Mouse (Mus musculus): ENCODE data around the gene Sgip1. TPM values are rescaled to one million over a fixed set of nuclear protein-coding genes. Genes with fewer than 3 reads are reported as not detected.
A peak's percentile ranks its signal among the peaks of the same experiment; 100 is the strongest.

Gene Sgip1
- total RNA-seq, 2 experiments from 2014 or later: 4.2 to 5.3 TPM

DNA sequence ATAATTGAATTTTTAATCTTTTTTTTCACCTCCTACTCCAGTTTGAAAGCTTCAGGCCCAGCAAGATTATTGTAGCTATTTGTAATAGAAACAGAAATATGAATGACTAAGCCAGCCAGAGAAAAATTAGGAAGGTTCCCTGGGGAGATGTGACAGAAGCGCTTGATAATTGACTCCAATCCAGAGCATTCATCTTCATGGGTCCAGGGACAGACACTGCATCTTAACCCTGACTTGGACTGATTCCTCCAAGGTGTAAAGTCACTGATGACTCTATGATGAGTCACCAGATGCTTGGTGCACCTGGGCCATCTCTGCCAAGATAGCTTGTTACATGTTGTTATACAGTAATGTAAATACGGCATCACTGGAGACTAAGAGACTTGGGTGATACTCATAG, 92.6 kb downstream of the Sgip1 start:
- ATAC-seq (replicated peaks; ENCODE audit: poor library complexity): no peak

DNA sequence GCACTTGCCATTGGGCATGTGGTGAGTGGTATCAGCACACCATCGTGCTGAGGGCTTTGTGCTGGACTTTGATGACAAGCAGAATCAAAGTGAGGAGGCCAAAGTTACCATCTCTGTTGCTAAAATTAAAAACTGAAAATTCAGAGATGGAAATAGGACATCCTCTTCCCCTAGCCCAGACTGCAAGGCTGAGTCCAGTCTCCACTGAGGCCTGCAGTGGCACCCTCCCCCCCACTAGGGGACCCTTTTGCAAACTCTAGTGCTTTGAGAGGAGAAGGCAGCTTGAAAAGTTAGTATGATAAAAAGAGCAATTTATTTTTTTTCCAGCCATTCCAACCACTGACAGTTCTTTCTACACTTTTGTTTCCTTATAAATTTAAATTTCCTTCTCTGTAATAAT, 93.6 kb downstream of the Sgip1 start:
- ATAC-seq (replicated peaks; ENCODE audit: poor library complexity): no peak

DNA sequence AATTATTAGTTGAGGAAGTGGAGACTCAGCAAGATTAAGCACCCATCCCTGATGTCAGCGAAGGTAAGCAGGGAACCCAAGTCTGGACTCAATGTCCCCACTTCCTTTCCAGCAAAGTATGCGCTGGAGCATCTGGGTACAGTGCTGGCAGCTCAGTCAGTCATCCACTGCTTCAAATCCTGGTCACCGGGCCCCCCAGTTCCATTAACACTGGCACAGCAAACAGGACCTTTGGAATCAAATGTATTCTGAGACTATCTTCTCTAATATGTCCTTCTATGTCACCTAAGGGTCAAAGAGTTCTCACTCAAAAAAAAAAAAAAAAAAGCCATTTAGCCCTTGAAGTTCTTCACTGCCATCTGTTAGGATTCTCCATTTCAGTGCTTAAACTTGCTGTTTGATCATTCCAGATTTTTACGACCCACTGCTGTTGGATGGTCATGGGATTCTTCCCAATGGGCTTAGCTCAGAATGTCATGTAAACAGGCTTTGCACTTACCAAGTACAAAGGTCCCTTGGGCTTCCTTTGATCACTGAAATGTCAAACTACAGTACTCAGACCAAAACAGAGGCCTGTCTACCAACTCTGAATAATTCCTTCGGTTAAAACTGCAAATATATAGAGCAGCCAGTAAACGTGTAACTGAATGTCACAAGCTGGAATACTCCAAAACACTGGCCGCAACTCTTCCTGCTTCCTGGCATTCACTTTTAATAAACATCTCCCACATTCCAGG, 99.1 kb downstream of the Sgip1 start:
- no peak for ATAC-seq (replicated peaks; ENCODE audit: poor library complexity)

DNA sequence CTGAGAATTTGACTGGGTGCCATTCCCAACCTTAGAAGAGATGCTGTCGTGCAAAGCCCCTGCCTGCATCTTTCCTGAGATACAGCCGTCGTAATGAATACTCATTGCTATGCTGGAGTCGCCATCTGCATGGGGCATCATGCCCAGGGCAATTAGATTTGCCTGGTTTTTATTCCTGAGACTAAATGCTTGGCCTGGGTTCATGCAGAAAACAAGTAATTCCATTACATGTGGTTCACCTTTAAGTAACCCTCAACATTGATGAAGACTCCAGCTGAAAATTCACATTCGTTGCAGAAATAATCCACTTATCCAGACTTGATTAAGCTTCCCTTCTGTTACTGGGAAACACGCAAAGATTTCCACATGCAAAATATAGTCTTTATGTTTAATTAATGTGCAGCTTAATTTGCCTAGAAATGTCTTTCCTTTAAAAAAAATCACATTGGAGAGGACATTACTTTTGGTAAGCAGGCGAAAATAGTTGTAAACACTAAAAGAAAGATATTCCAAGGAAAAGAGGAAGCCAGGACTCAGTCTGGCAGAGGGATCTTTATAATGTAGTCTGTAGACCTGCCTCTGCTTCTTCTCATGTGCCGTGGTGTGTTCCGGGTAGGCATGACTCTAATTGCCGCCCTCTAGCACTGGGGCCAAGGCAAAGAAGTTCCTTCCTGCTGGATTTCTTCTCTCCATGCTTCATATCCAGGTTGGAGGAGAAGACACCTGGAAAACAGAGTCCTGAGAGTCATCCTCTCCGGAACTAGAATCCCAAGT, 100.0 kb downstream of the Sgip1 start:
- ATAC-seq (replicated peaks; ENCODE audit: poor library complexity): no peak

DNA sequence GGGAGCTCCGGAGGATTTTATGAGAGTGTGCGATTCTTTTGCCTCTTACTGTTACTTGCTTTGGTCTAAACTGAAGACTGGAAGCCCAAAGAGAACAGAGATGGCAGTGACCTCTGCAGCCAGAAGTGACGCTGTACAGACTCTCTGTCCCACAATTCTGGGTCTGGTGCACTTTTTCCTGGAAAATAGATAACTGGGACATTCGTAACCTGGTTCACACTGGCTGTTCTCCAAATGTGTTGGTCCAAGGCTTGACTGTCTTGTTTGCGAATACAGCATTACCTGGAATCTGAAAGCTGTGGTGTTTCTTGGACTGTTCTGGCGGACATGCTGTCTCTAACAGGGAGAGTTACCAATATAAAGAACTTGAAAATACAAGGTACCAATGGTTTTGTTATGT, 109.4 kb downstream of the Sgip1 start:
- no peak for ATAC-seq (replicated peaks; ENCODE audit: poor library complexity)

DNA sequence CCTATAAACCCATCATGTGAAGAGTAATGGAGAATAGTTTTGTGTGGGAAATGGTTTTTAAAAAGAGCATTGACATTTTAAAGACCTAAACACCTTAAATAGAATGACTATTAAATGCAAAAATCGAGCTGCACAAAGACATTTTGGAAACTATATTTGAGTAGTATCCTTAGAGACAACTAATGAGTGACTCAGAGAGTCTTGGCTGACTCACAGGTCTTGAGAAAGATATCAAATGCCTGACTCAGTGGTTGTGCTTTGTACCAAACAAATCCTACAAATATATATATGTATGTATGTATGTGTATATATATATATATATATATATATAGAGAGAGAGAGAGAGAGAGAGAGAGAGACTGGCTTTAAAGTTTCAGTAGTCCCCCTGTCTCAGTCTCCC, 110.1 kb downstream of the Sgip1 start:
- no peak for ATAC-seq (replicated peaks; ENCODE audit: poor library complexity)

DNA sequence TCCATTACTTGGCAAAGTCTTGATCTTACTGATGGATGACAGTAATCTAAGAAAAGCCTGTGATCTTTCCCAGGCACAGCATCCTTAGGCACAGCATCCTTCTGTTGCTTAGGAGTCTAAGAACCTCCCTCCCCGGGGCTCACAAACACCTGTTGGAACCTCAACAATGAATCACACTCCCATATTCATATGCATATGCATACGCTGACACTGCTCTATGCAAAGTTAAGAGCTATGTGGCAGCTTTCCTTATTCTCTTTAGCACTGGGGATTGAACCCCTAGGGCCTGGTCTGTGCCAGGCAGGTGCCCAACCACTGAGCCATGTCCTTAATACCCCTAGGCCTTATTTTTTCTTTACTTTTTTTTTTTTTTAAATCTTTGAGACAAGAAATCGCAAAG, 111.2 kb downstream of the Sgip1 start:
- ATAC-seq (replicated peaks; ENCODE audit: poor library complexity): no peak

DNA sequence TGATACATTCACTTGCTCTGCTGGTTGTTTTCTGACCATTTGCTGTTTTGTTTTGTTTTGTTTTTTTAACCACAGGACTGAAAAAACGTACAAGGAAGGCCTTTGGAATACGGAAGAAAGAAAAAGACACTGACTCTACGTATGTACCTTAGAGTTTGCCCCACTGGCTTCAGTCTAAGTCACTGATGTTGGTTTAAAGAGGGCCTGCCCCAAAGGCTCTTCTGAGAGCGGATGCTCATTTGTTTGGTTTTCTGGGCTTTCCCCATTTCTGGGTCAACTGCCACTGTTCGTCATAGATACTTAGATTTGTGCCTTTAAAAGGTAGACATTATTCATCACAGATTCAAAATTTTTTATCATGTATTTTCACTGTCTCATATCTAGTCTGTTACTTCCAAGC, 111.7 kb downstream of the Sgip1 start:
- no peak for ATAC-seq (replicated peaks; ENCODE audit: poor library complexity)

DNA sequence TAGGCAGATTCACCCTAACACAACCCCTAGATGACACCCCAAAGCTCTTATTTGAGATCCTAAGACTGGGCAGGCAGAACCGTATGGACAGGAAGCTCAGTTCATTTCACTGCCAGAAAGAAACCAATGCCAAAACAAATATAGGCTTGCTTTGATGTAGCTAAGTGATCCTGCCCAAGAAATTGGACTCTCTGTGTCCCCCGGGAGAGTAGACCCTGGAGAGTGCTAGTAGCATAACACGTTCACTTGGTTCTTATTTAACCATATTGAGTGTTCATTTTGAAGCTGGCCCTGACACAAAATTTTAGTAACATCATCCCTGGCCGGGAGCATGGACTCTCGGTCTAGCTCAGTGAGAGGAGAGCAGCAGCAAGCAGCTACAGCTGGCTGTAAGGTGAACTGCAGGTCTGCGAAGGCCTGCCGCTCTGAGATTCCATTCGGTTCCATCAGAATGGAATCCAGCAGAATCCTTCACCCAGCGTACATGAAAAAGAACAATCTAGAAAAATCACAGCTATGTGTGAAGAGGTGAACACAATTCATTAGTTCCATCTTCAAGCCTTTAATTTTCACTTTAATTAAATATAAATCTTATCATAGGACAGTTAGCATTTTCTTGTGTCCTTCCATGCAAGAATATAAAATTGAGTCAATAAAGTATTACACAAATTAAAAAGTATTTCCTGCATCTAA, 112.4 kb downstream of the Sgip1 start:
- no peak for ATAC-seq (replicated peaks; ENCODE audit: poor library complexity)

DNA sequence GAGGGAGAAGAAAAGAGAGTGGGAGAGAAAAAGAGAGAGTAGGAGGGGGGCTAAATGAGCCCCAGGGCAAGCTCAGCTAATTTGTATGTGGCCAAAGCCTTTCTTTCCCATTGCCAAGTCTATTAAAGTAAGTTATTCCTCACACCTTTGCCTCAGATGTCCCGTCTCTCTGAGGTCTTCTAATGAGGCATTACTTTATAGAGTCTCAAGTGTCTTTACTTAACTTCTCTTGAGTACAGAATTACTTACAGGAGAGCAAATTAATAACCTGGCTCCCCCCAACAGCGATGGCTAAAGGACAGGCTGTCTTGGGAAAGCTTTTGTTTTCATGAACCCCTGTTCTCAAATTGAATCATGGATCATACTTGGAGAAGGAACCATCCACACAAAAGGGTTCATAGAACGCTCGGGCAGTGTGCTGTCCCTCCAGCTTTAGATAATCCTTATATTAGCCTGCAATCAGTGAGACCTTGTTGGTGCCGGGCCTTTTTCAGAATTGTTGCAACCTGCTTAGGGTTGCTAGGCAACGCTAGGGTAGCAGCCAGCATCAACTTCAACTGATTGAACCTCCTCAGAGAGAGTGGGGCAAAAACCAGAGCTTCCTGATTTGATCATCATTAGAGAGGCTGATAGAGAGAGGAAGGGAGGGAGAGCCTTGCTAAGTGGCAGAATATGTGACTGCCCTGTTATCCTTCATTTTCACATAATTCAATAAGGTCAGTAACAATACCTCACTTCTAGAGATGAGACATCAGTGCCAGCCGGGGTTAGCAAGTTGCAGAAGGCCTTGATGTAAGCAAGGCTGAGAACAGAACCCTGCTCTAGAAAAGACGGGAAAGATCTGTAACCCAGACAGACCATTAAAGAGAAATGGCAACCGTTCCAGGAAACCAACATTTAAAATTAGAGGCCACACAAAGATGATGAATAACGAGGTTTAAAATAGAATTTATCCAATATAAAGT, 114.1 kb downstream of the Sgip1 start:
- no peak for ATAC-seq (replicated peaks; ENCODE audit: poor library complexity)

DNA sequence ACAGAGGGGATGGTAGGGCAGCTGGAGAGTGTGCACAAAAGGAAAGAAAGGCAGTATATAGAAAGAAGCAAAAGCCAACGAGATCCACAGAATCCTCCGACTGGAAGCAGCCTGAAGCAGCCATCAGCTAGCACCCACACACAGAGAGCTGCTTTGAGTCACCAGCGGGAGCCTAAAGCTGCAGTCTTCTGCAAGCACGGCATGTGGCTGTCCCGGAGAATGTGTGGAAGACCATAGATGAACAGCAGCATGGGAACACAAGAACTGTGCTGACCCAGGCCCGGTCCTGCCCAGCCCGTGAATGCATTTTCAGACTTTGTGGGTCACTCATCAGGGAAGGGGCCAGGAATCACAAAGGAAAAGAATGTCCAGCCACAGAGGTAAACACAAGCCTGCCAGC, 115.0 kb downstream of the Sgip1 start:
- no peak for ATAC-seq (replicated peaks; ENCODE audit: poor library complexity)

DNA sequence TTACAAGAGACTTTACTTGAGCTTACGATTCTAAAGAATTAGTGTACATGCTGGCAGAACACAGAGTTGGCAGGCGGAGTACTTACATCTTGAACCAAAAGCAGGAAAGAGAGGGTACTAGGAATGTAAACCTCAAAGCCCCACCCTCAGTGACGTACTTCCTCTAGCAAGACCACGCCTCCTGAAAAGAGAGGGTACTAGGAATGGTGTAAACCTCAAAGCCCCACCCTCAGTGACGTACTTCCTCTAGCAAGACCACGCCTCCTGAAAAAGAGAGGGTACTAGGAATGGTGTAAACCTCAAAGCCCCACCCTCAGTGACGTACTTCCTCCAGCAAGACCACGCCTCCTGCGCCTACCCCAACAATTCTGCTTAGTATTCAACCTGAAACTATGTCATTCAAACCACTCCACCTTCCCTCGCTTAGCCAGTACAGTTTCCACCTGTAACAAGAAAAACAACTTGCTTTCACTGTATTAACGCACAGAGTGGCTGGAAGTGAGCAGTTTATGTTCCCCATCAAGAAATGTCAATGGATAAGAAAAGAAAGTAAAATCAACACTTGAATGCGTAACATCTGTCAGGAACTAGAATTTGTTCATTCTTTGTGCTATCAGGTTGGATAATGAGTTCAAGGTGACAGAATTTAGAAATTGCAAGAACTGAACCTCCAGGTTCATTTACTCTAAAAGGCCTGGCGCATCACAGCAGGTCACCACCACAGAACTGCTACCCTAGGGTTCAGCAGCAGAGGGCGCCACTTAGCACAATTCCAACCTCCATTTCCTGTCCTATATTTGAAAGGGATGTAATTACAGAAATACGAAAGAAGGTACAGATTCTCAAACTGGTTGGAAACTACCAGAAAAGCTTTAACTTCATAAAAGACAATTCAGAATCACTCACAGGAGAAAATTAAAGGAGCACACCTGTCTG, 118.4 kb downstream of the Sgip1 start:
- peak; percentile 95 for ATAC-seq (replicated peaks; ENCODE audit: poor library complexity)

DNA sequence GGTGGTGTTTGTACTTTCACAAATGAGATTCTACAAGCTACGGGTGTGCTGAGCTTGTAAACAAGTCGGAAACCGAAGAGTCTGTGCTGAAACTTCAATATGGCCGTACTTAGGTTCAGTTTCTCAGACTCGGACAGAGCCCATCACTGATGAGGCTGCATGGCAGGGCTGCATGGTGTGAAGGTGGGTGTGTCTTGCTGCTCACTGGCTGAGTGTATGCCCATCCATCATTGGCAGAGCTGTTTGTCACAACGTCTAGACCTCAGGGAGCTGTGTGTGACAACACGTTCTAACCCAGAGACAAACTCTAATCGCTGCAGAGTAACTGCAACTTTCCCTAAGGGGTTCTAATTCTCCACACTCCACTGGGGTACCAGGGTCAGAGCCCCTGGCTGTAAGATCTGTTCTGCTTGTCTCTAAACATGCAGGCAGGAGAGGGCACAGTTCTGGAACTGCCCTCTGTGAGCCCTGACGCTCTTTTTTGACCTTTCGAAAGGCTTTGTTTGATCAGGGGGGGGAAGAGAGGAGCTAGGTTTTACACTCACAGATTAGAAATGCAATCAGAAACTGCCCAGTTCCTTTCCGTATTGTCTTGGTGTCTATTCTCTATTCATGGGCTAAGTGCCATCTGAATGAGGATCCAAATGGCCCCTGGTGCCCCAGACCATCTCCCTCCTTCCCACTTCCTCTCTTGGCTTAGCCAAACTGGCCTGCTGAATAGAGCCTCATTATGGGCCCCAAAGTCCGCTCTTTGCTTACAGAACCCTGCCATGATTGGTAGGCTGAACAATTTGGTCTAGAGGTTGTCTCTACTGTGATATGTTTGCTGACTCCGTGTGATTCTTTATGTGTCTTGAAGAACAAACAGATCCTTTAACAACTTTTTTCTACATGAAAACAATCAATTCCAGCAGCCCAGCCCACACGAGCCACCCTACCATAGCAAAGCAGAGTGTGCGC, 121.9 kb downstream of the Sgip1 start:
- ATAC-seq (replicated peaks; ENCODE audit: poor library complexity): no peak

DNA sequence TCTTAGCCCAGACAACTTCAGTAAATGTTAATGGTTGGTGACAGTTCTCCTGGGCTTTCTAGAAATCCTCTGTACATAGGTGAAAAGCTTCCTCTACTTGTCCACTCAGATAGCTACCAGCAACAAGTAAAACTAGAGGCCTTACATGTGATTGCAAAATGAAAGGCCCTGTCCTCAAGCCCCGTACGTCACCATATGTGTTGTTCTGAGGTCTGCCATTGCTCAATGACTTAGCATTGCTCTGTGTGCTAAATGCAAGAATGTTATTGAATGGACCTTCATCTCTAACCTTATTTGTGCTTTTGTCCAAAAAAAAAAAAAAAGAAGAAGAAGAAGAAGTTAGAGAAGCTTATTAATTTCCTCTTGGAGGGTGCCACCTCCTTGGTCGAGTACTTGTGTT, 125.4 kb downstream of the Sgip1 start:
- peak; percentile 76 for ATAC-seq (replicated peaks; ENCODE audit: poor library complexity)

DNA sequence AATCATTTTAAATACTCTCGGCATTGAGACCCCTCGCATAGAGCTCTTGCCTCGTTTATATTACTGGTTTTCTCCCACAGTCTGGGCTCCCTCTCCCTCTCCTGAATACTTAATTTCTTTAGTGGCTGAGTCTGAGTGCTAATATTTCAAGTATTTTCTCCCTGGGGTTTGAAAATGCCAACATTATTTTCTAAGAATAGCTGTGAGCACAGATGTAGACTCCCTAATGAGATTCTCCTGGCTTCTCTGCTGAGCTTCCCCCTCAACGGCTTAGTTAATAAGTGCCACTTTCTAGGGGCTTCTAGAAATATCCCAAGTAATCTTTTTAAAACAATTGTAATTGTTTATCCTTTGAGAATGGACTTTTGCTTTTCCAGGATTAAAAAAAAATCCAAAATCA, 130.2 kb downstream of the Sgip1 start:
- ATAC-seq (replicated peaks; ENCODE audit: poor library complexity): no peak

DNA sequence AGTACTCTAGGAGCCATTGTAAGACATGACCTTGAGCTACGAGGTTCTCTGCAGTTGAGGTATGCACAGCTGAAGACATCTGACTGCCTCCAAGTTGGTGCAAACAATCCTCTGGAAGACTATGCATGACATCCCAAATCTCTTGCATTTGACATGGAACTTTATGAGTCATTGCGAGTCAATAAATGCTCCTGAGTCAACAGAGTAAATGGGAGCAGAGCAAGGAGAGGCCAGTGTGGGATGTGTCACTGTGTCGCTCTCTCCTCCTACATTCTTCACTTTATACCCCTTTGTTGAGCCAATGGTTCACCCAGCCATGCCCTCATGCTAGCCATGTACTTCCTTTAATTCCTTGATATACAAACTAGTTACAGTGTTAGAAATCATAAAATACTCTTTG, 142.0 kb downstream of the Sgip1 start:
- no peak for ATAC-seq (replicated peaks; ENCODE audit: poor library complexity)

DNA sequence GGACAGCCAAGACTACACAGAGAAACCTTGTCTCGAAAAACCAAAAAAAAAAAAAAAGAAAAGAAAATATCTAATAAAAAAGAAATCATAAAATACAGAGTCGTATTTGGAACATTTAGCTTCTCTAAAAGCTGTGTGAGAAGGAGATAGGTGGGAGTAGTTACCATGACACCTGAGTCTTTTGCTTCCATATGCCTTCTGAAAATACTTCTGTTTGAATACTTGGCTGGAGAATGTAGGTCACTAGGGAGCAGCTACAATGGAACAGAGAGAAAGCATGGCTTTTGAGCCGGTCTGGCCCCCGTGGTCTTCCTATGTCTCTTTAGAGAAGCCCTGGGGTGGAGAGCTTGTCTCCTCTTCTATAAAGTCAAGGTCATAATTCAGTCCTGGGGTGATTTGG, 143.1 kb downstream of the Sgip1 start:
- no peak for ATAC-seq (replicated peaks; ENCODE audit: poor library complexity)

DNA sequence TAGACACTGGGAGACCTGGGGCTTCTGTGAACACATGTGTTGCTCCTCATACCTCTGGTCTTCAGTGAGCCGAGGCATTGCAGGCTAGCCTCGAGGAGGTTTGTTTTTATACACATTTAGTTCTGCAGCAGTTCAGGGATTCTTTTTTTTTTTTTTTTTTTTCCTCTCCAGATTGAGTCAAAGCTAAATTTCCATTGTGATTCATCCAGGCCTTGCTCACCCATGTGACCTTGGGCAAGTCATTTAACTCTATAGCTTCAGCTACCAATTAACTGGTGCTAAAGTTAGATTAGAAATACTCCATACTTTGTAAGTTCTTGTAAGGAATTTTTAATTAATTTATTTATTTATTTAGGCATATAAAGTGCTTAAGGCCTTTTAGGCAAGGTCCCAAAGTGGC, 145.4 kb downstream of the Sgip1 start:
- no peak for ATAC-seq (replicated peaks; ENCODE audit: poor library complexity)

DNA sequence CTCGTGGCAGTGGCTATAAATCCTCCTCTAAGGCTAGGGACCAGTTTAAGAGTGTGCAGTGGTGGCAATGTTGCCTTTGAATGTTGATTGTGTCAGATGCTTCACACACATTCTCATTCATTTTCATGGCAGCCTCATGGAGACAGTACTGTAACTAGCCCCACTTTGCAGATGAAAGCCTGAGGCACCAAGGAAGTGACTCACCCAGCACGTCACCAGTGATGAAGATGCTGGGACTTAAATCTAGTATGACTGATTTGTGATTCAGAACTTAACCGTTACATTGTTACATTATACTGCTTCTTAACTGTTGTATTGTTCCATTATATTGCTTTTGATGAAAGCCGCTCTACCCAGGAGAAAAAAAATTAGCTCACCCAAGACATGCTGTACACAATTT, 145.8 kb downstream of the Sgip1 start:
- no peak for ATAC-seq (replicated peaks; ENCODE audit: poor library complexity)
